Mouse (Mus musculus) left cerebral cortex, postnatal 14 days (tissue): Measurements from ENCODE around the gene Sh3kbp1. TPM values are rescaled to one million over a fixed set of nuclear protein-coding genes. Genes with fewer than 3 reads are reported as not detected.

Source experiments
- DNase-seq, 2 experiments: peaks; one replicate each; pipeline ENCODE4 v3.0.0; 2021 to 2022; ENCODE audit warnings: low spot score in 2 of 2, mixed read lengths in 1 of 2
- intact Hi-C: fragments of 180-260 bp; cut with DNase I; formaldehyde crosslinking; loops from one replicate; pipeline ENCODE4 v1.15.1; 2025
- total RNA-seq, 2 experiments: library from RNA; stranded (reverse); gene quantifications; 2 replicates each; pipeline ENCODE4 v1.2.3; 2021

Gene Sh3kbp1
- total RNA-seq, 2 experiments from 2014 or later: 49.4 to 59.4 TPM

- intact Hi-C loops: loop anchor here (2.0 to 10.0 kb wide), 3 partner anchors 208 to 431 kb away; partner anchors contain the start of gene Sh3kbp1
These were observed 336.2 kb downstream of the Sh3kbp1 start for GRCm38 (mm10) chrX:159963273-159963672.

GRCm38 (mm10) chrX:159963925-159964324 lies 336.9 kb downstream of the Sh3kbp1 start:
- intact Hi-C loops: loop anchor here (2.0 to 10.0 kb wide), 3 partner anchors 209 to 432 kb away; partner anchors contain the start of gene Sh3kbp1

More at GRCm38 (mm10) chrX:159963273-159963672, 336.2 kb downstream of the Sh3kbp1 start:
- DNase-seq: peak; percentile 69 to 72

DNA sequence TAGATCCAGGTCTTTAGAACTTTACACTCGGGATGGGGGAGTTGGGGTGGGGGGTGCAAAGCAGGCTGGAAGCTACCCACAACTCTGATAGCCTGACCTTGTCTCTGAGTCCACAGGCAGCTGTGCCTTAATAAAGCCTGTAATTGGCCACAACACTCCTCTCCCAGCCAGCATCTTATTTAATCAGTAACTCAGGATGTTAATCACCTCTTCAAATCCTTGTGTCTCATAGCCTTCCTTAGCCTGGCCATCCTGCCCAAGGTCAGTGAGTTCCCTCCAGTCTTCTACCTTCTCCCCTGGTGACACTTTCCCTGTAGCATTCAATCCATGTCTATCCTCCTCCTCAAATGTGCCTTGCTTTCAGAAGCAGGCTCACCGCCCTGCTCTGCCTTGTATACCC lies 342.0 kb downstream of the Sh3kbp1 start:
- no peak for DNase-seq
- intact Hi-C loops: loop anchor here (10.0 kb wide), 1 partner anchor 214 kb away; no protein-coding TSS in a partner anchor

More at GRCm38 (mm10) chrX:159963925-159964324, 336.9 kb downstream of the Sh3kbp1 start:
- DNase-seq: peak; percentile 12 to 14

DNA sequence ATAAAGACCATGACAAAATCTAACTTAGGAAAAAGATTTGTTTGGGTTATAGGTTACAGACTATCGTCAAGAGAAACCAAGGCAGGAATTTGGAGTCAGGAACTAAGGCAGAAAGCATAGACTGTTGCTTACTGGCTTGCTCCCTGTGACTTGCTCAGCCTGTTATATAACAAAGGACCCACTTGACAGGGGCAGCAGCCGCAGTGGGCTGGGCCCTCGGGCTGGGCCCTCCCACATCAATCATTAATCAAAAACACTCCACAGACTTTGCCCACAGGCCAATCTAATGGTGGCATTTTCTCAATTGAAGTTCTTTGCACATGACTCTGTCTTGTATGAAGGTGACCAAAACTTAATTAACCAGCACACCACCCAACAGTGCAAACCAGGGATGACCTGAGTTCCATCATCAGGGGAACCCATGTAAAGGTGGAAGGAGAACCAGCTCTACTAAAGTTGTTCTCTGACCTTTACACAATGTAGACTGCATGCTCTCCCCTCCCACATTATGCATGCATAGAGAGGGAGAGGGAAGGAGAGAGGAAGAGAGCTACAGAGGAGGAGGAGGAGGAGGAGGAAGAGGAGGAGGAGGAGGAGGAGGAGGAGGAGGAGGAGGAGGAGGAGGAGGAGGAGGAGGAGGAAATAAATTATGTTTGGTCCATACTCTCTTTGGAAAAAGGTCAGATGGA lies 344.2 kb downstream of the Sh3kbp1 start:
- no peak for DNase-seq
- intact Hi-C loops: loop anchor here (5.0 kb wide), 1 partner anchor 146 kb away; no protein-coding TSS in a partner anchor

- peak; percentile 9 to 25 for DNase-seq
- intact Hi-C loops: loop anchor here (5.0 kb wide), 1 partner anchor 144 kb away; no protein-coding TSS in a partner anchor
These were observed 346.7 kb downstream of the Sh3kbp1 start for GRCm38 (mm10) chrX:159973730-159974129.

DNA sequence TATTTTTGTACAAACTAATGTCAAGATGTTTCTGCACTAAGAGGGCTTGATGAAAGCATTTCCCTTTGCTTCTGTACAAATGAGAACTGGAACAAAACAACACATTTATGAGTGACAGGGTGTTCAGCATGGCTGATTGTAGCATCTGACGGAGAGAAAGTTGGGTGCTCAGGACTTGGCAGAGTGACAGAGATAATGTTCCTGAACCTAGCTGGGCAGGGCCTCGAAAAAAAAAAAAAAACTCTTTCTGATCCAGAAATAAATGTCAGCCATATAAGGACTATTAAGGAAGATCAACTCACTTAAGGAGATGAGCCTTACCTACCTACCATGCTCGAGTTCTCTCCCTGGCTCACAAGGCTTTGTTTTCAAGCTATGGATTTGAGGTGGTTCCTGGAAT lies 349.2 kb downstream of the Sh3kbp1 start:
- no peak for DNase-seq
- intact Hi-C loops: no loop called here

- peak; percentile 33 for DNase-seq
- intact Hi-C loops: loop anchor here (5.0 kb wide), 1 partner anchor 129 kb away; no protein-coding TSS in a partner anchor
These were observed 361.2 kb downstream of the Sh3kbp1 start, which contains the start of gene Map3k15 for GRCm38 (mm10) chrX:159988002-159988960. Gene Map3k15, plus strand, starts transcription at chrX:159988433.

GRCm38 (mm10) chrX:159995808-159996207 lies 368.7 kb downstream of the Sh3kbp1 start:
- intact Hi-C loops: no loop called here

More at GRCm38 (mm10) chrX:159995808-159996207, 368.7 kb downstream of the Sh3kbp1 start:
- no peak for DNase-seq

Other genes starting within 250 kb of the Sh3kbp1 start
- 10 to 100 TPM; 91.2 to 96.2 TPM for gene Map7d2, start 212.7 kb upstream of the Sh3kbp1 start, total RNA-seq
- 1 to 10 TPM; 9.6 to 10.0 TPM for gene Bclaf3, start 100.6 kb upstream of the Sh3kbp1 start, total RNA-seq